Mouse (Mus musculus) neural tube, embryonic 12.5 days (tissue): Measurements from ENCODE around the gene AC192777.2. TPM values are rescaled to one million over a fixed set of nuclear protein-coding genes. Genes with fewer than 3 reads are reported as not detected.
"Not testable (repeated sequence)": the region's sequence is repeated elsewhere in the genome, so short reads cannot be mapped to it uniquely, and the experiment has no call there.

Source experiments
- ATAC-seq: fragments of 200-750 bp; cut with Nextera tagmentation; 2 replicates; pipeline ENCODE4 v1.8.0; 2017; ENCODE audit warnings: low read depth, mild to moderate bottlenecking, moderate TSS enrichment, moderate library complexity; ENCODE audit not compliant: low FRiP score
- H3K27ac ChIP-seq: fragments of 300-500 bp; sonication (generic); 2 replicates; pipeline ENCODE4 v1.5.1; 2016
- H3K27me3 ChIP-seq: fragments of 300-500 bp; sonication (generic); replicated peaks from 2 replicates; pipeline ENCODE4 v1.6.1; 2016; ENCODE audit warnings: mild to moderate bottlenecking
- H3K36me3 ChIP-seq: fragments of 300-500 bp; sonication (generic); 2 replicates; pipeline ENCODE4 v1.6.1; 2016; ENCODE audit warnings: mild to moderate bottlenecking
- H3K4me1 ChIP-seq: fragments of 300-500 bp; sonication (generic); 2 replicates; pipeline ENCODE4 v1.6.1; 2016
- H3K4me2 ChIP-seq: fragments of 300-500 bp; sonication (generic); replicated peaks from 2 replicates; pipeline ENCODE4 v1.6.1; 2016; ENCODE audit warnings: mild to moderate bottlenecking
- H3K4me3 ChIP-seq: fragments of 300-500 bp; sonication (generic); 2 replicates; pipeline ENCODE4 v1.5.1; 2016
- H3K9ac ChIP-seq: fragments of 300-500 bp; sonication (generic); 2 replicates; pipeline ENCODE4 v1.6.1; 2016; ENCODE audit warnings: mild to moderate bottlenecking
- H3K9me3 ChIP-seq: fragments of 300-500 bp; sonication (generic); 2 replicates; pipeline ENCODE4 v1.6.1; 2016; ENCODE audit warnings: mild to moderate bottlenecking
- WGBS: fragments of 180-500 bp; shearing (Covaris S2); methylation state at CpG from one replicate; pipeline ENCODE4 v1.1.7; 2016; 5-methylcytosine and 5-hydroxymethylcytosine counted together
- microRNA-seq: library from miRNA; unstranded; fragments of <30 nt; microRNA quantifications from one replicate; pipeline ENCODE4, GENCODE M21; 2017
- polyA plus RNA-seq: library from polyadenylated mRNA; unstranded; fragments of >200 nt; fragmentation: Nextera tagmentation; extraction: Ambion mirVana; gene quantifications from 2 replicates; pipeline ENCODE4 v1.2.1, GENCODE M21; 2016

Gene AC192777.2
- polyA plus RNA-seq: not detected in 2 replicates

- not testable (repeated sequence) for ATAC-seq, H3K9ac ChIP-seq, H3K4me3 ChIP-seq, H3K9me3 ChIP-seq, H3K27me3 ChIP-seq, H3K4me2 ChIP-seq, H3K36me3 ChIP-seq, H3K27ac ChIP-seq, H3K4me1 ChIP-seq
- 77% methylated on average over 1 of the region's 1 CpGs for WGBS
Measured at GRCm38 (mm10) chr17:40095150-40095549, at the start of gene AC192777.2. AC192777.2 (plus strand) TSS chr17:40095450.

DNA sequence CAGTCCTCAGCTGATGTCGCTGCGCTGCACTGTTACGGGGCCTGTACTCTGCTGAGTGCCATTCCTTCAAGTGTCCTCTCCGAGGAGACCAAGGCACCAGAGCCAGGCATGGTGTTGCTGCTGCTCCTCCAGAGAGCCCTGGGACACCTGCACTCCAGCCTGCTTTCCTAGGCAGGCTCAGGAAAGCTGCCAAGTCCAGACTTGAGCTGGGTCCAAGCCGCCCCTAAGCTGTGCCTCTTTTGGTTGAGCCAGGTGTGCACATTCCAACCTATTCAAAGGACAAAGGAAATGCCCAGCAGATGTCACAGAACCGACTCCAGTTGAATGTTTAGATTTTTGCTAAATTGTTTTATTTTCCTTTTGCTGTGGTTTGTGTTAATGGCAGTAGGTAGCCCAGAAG, 20.9 kb downstream of the AC192777.2 start:
- H3K9ac ChIP-seq, ATAC-seq, H3K27ac ChIP-seq, H3K4me3 ChIP-seq, H3K27me3 ChIP-seq, H3K4me2 ChIP-seq, H3K4me1 ChIP-seq, H3K36me3 ChIP-seq, H3K9me3 ChIP-seq: not testable (repeated sequence)
- 90% methylated on average over 6 of the region's 6 CpGs for WGBS

DNA sequence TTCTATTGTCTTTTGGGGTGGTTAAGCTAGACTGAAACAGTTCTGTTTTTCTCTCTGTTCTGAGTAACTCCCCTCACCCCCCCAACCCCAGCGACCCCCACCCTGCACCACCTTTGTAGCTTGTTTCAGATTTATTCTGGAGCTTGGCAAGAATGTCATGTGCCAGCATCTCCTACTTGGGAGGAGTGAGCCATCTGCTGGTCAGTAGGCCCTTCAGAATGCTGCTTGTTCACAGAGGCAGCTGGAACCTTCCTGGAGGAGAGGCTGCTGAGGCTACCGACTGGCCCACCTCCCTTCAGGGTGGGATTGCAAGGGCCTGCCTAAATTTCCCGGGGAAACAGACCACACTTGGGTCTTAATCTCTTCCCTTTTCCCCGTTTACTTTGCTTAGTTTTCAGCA, 21.6 kb downstream of the AC192777.2 start:
- H3K27me3 ChIP-seq, H3K9ac ChIP-seq, H3K4me3 ChIP-seq, H3K36me3 ChIP-seq, ATAC-seq, H3K27ac ChIP-seq, H3K4me2 ChIP-seq, H3K9me3 ChIP-seq, H3K4me1 ChIP-seq: not testable (repeated sequence)
- WGBS: 58% methylated on average over 4 of the region's 4 CpGs

Small RNA genes within 50 kb of the gene (microRNA-seq; reads per million reads assigned to microRNA genes)
- not detected for gene Gm26376

Other genes with a start within 250 kb of the AC192777.2 start
- gene Esp38, start 144.9 kb upstream of the AC192777.2 start, polyA plus RNA-seq: not detected in 2 replicates
- gene Pgk2, start 113.2 kb downstream of the AC192777.2 start, polyA plus RNA-seq: not detected in 2 replicates
- not detected in 2 replicates for gene Crisp3, start 146.8 kb downstream of the AC192777.2 start, polyA plus RNA-seq
- gene Crisp1, start 223.8 kb downstream of the AC192777.2 start, polyA plus RNA-seq: not detected in 2 replicates